Mouse (Mus musculus): ENCODE results near the gene Btg1-ps2.
"Not testable (repeated sequence)": the region's sequence is repeated elsewhere in the genome, so short reads cannot be mapped to it uniquely, and the experiment has no call there.

Btg1-ps2 gene

GRCm38 (mm10) chrX:38043014-38043413, at the start of gene Btg1-ps2:
Gene Btg1-ps2, minus strand, starts transcription at chrX:38043114.
- not testable (repeated sequence) for DNase-seq (ENCODE audit: low spot score)

GRCm38 (mm10) chrX:38085041-38085440, 42.1 kb upstream of the Btg1-ps2 start, which contains the start of gene Rhox11:
Gene Rhox11, minus strand, starts transcription at chrX:38085141.
- no peak for DNase-seq (ENCODE audit: low spot score)

- peak; percentile 3 for DNase-seq (ENCODE audit: low spot score)
Measured at GRCm38 (mm10) chrX:38084226-38084625, 41.3 kb upstream of the Btg1-ps2 start.

GRCm38 (mm10) chrX:38066175-38066574, 23.3 kb upstream of the Btg1-ps2 start, which contains the start of gene Rhox10:
Gene Rhox10, plus strand, starts transcription at chrX:38066475.
- no peak for DNase-seq (ENCODE audit: low spot score)

- DNase-seq (ENCODE audit: low spot score) = peak; percentile 49
Measured at GRCm38 (mm10) chrX:38061544-38061943, 18.6 kb upstream of the Btg1-ps2 start.

GRCm38 (mm10) chrX:38039666-38040065, 3.2 kb downstream of the Btg1-ps2 start:
- no peak for DNase-seq (ENCODE audit: low spot score)

GRCm38 (mm10) chrX:38033841-38034240, 9.1 kb downstream of the Btg1-ps2 start:
- no peak for DNase-seq (ENCODE audit: low spot score)

GRCm38 (mm10) chrX:38018597-38018996, 24.3 kb downstream of the Btg1-ps2 start, which contains the start of gene Btg1-ps1:
Gene Btg1-ps1, minus strand, starts transcription at chrX:38018815.
- DNase-seq (ENCODE audit: low spot score) = not testable (repeated sequence)

GRCm38 (mm10) chrX:38008756-38009155, 34.2 kb downstream of the Btg1-ps2 start:
- DNase-seq (ENCODE audit: low spot score) = no peak

Measured in adipocyte (in vitro differentiated cells).